Comparison of ENCODE assay signal across 8 mouse cellular contexts in genomic region chr11:69408541-69409377, GRCm38 (mm10). TPM values are rescaled to one million over a fixed set of nuclear protein-coding genes. Genes with fewer than 3 reads are reported as not detected.
DNase-seq lines count a peak whose midpoint lies in the region; ATAC-seq and TF ChIP-seq lines count a peak whose summit lies in the region.

No protein-coding gene starts in this region.

- peaks cover 67% of the 10 kb centered on the region for H3K36me3 ChIP-seq in hindbrain, embryonic 14.5 days (replicated peaks; ENCODE audit: control insufficient read depth, insufficient read depth)

- ATAC-seq in Patski: peak; percentile 52
- ATAC-seq in hindbrain, embryonic 14.5 days (ENCODE audit: low FRiP score): peak; percentile 74

- 1% methylated on average over 33 of the region's 33 CpGs for WGBS in hindbrain, embryonic 14.5 days

- CTCF ChIA-PET in Patski (lab: Charles Lee): interaction anchor here (0.9 to 2.5 kb wide), 4 partner anchors 8 to 80 kb away, joined by 3 to 9 read pairs (median 3); no protein-coding TSS in a partner anchor

- in situ Hi-C loops in Patski (cut with MboI; ENCODE audit: low pct_unique_long_range_greater_than_20kb): loop anchor here (25.0 kb wide), 1 partner anchor 579 kb away; the partner anchor contains the start of genes Ctdnep1, Elp5, Gabarap and Phf23

- peak overlapping the region; percentile 65 for H3K4me3 ChIP-seq in hindbrain, embryonic 14.5 days (replicated peaks; ENCODE audit: low read length)

- peak overlapping the region; percentile 99 for H3K4me2 ChIP-seq in hindbrain, embryonic 14.5 days (replicated peaks)

- H3K9me3 ChIP-seq in hindbrain, embryonic 14.5 days (ENCODE audit: control insufficient read depth, low read length): no peaks in the 10 kb centered on the region

- peak overlapping the region; percentile 79 for H3K9ac ChIP-seq in hindbrain, embryonic 14.5 days

- TF ChIP-seq CTCF in Patski (IDR thresholded peaks at IDR 0.05): no peak

- no peak for DNase-seq in Patski (ENCODE audit: low read depth, low spot score)
- DNase-seq in cerebellum, postnatal 25 days: peak; percentile 86
- peak; percentile 84 to 90 for DNase-seq in frontal cortex, postnatal 36 days (ENCODE audit: low spot score in 2 of 2)
- peak; percentile 81 for DNase-seq in hindbrain, embryonic 14.5 days (ENCODE audit: low spot score)
- peak; percentile 82 to 83 for DNase-seq in layer of hippocampus, postnatal 36 days
- peak; percentile 94 for DNase-seq in lung, postnatal 25 days (ENCODE audit: low spot score)
- DNase-seq in retina, postnatal 1 day: peak; percentile 98
- DNase-seq in thymus, postnatal 36 days: peak; percentile 74 to 77

- H3K27ac ChIP-seq in hindbrain, embryonic 14.5 days: peak overlapping the region; percentile 100

- POLR2A ChIA-PET in Patski (lab: Charles Lee): interaction anchor here (0.5 to 3.4 kb wide), 6 partner anchors 10 to 223 kb away, joined by 3 to 34 read pairs (median 5); partner anchors contain the start of genes Cyb5d1 and Naa38

- H3K27me3 ChIP-seq in Patski: no peaks in the 10 kb centered on the region
- no peaks in the 10 kb centered on the region for H3K27me3 ChIP-seq in hindbrain, embryonic 14.5 days (ENCODE audit: control insufficient read depth, insufficient read depth, low read length)

- peaks cover 38% of the 10 kb centered on the region for H3K4me1 ChIP-seq in hindbrain, embryonic 14.5 days (replicated peaks; ENCODE audit: control insufficient read depth, insufficient read depth, low read length)

RNA-seq across cellular contexts. Expression of gene Kdm6b, which starts 4.7 kb away (rescaled TPM):
- 26.6 TPM for polyA plus RNA-seq in Patski (2021)
- 26.8 and 33.0 TPM in 2 replicates for polyA plus RNA-seq in hindbrain, embryonic 14.5 days (2014; fragmentation: Nextera tagmentation; extraction: Ambion mirVana)
- 10 to 100 TPM; 32.0 to 41.6 TPM for total RNA-seq in layer of hippocampus, postnatal 36 days (2021)

RNA-seq across cellular contexts. Expression of gene Tmem88, which starts 10.7 kb away (rescaled TPM):
- 0.18 TPM for polyA plus RNA-seq in Patski (2021)
- polyA plus RNA-seq in hindbrain, embryonic 14.5 days (2014; fragmentation: Nextera tagmentation; extraction: Ambion mirVana): 5.4 and 7.7 TPM in 2 replicates
- 1 to 10 TPM; 1.8 to 2.6 TPM for total RNA-seq in layer of hippocampus, postnatal 36 days (2021)

RNA-seq across cellular contexts. Expression of gene Cyb5d1, which starts 13.3 kb away (rescaled TPM):
- polyA plus RNA-seq in Patski (2021): 28.1 TPM
- polyA plus RNA-seq in hindbrain, embryonic 14.5 days (2014; fragmentation: Nextera tagmentation; extraction: Ambion mirVana): 23.9 and 26.7 TPM in 2 replicates
- 10 to 100 TPM; 44.6 to 48.6 TPM for total RNA-seq in layer of hippocampus, postnatal 36 days (2021)

RNA-seq across cellular contexts. Expression of gene Naa38, which starts 13.5 kb away (rescaled TPM):
- polyA plus RNA-seq in Patski (2021): 128 TPM
- 117 and 130 TPM in 2 replicates for polyA plus RNA-seq in hindbrain, embryonic 14.5 days (2014; fragmentation: Nextera tagmentation; extraction: Ambion mirVana)
- total RNA-seq in layer of hippocampus, postnatal 36 days (2021): 100 to 1,000 TPM; 117 to 118 TPM

RNA-seq across cellular contexts. Expression of gene Chd3, which starts 39.6 kb away (rescaled TPM):
- 295 TPM for polyA plus RNA-seq in Patski (2021)
- 67.5 and 76.6 TPM in 2 replicates for polyA plus RNA-seq in hindbrain, embryonic 14.5 days (2014; fragmentation: Nextera tagmentation; extraction: Ambion mirVana)
- total RNA-seq in layer of hippocampus, postnatal 36 days (2021): 100 to 1,000 TPM; 537 to 553 TPM
